Mouse (Mus musculus) megakaryocyte, embryonic 14.5 days (primary cell): Measurements from ENCODE around the gene Sgta.

Source experiments
- FLI1 ChIP-seq: IDR thresholded peaks from 2 replicates; pipeline ENCODE4 v1.6.1; 2012; ENCODE audit warnings: low read length, inconsistent platforms, mixed read lengths
- GATA1 ChIP-seq: IDR thresholded peaks from 3 replicates; pipeline ENCODE4 v1.6.1; 2012; ENCODE audit warnings: mixed read lengths, low read length, inconsistent platforms, borderline replicate concordance

DNA sequence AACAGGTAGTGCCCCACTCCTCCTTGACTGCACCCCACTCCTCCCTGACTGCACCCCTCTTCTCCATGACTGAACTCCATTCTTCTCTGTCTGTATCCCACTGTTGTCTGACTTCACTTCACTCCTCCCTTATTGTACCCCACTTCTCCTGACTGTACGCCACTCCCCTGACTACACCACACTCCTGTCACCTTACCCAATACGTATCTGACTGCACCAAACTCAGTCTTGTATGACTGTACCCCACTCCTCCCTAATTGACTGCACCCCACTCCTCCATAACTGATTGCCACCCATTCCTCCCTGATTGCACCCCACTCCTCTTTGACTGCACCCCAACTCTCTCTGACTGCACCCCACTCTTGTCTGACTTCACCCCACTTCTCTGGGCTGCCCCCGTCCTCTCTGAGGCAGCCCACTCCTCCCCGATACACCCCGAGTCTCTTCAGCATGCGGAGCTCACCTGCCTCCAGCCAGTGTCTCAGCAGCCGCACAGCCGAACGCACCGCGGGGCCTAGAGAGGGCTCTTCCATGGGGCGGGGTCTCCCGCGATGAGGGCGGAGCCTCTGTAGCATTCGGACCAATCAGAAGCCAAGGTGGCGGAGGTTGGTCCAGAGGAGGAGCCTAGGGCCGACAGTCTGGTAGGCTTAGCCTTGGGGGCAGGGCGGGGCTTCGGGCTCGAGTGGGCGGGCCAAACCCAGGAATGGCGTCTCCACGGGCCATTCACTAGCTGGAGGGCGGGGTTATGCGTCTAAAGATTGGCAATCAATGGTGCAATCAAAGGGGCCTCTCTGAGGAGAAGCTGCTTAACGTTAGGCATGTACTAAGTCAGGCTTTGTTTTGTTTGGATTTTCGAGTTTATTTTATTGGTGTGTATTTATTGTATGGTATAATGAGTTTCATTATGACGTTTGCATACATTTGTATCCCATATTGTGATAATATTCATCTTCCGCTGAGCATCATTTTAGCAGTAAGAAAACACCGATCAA is 45.3 kb downstream of the Sgta start, which contains the start of gene Gng7:
- no peak for TF ChIP-seq FLI1
- TF ChIP-seq GATA1, result no peak
